Mouse (Mus musculus) neural tube, embryonic 14.5 days (tissue): ENCODE data around the gene Gm14412. TPM values are rescaled to one million over a fixed set of nuclear protein-coding genes. Genes with fewer than 3 reads are reported as not detected.
"Not testable (repeated sequence)": the region's sequence is repeated elsewhere in the genome, so short reads cannot be mapped to it uniquely, and the experiment has no call there.

Experiments used
- ATAC-seq: fragments of 200-750 bp; cut with Nextera tagmentation; 2 replicates; pipeline ENCODE4 v1.8.0; 2017; ENCODE audit warnings: low read depth, mild to moderate bottlenecking, moderate TSS enrichment, moderate library complexity
- H3K27ac ChIP-seq: fragments of 300-500 bp; sonication (generic); 2 replicates; pipeline ENCODE4 v1.5.1; 2014; ENCODE audit warnings: low read depth, mild to moderate bottlenecking, control low read depth, low read length, moderate library complexity, mixed read lengths
- H3K27me3 ChIP-seq: fragments of 300-500 bp; sonication (generic); 2 replicates; pipeline ENCODE4 v1.6.1; 2014; ENCODE audit warnings: low read length; ENCODE audit not compliant: control insufficient read depth, insufficient read depth
- H3K36me3 ChIP-seq: fragments of 300-500 bp; sonication (generic); 2 replicates; pipeline ENCODE4 v1.6.1; 2014; ENCODE audit warnings: low read length, mixed read lengths; ENCODE audit not compliant: control insufficient read depth, insufficient read depth
- H3K4me1 ChIP-seq: fragments of 300-500 bp; sonication (generic); 2 replicates; pipeline ENCODE4 v1.6.1; 2014; ENCODE audit warnings: low read length; ENCODE audit not compliant: control insufficient read depth, insufficient read depth
- H3K4me2 ChIP-seq: fragments of 300-500 bp; sonication (generic); 2 replicates; pipeline ENCODE4 v1.6.1; 2014; ENCODE audit warnings: mild to moderate bottlenecking, low read depth, low read length, control low read depth
- H3K4me3 ChIP-seq: fragments of 300-500 bp; sonication (generic); 2 replicates; pipeline ENCODE4 v1.5.1; 2014; ENCODE audit warnings: low read depth, low read length, control low read depth, mixed read lengths
- H3K9ac ChIP-seq: fragments of 300-500 bp; sonication (generic); replicated peaks from 2 replicates; pipeline ENCODE4 v1.6.1; 2014; ENCODE audit warnings: low read depth, mild to moderate bottlenecking, control low read depth, low read length, mixed read lengths
- H3K9me3 ChIP-seq: fragments of 300-500 bp; sonication (generic); 2 replicates; pipeline ENCODE4 v1.6.1; 2016; ENCODE audit warnings: low read length; ENCODE audit not compliant: control insufficient read depth
- WGBS: fragments of 180-500 bp; shearing (Covaris S2); extraction: QIAGEN DNeasy Blood & Tissue Kit; methylation state at CpG from one replicate; pipeline ENCODE4 v1.1.7; 2014; 5-methylcytosine and 5-hydroxymethylcytosine counted together
- polyA plus RNA-seq: library from polyadenylated mRNA; unstranded; fragments of >200 nt; fragmentation: Nextera tagmentation; extraction: Ambion mirVana; gene quantifications from 2 replicates; pipeline ENCODE4 v1.2.1, GENCODE M21; 2014

The Gm14412 gene
- polyA plus RNA-seq, 1 experiment from 2014 or later = 0.60 TPM

DNA sequence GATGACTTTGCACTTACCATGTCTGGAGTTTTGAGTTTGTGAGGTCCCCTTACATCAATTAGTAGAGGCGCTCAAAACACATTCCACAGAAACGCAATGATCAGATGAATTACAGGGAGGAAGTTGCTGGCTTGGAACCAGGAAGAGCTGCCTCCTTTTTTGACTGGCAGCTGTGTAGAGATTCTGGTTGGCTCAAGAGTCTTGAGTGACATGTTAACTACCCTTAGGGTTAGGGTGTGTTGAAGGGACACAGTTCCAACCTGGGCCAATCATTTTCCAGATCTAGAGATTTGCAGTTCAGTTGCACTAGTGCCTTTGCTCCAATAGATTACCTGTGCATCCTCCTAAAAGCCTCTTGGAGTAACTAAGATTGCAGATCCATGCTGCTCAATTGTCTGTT, 51.9 kb downstream of the Gm14412 start:
- not testable (repeated sequence) for H3K9ac ChIP-seq, H3K27ac ChIP-seq, H3K27me3 ChIP-seq, H3K4me3 ChIP-seq, H3K4me1 ChIP-seq, H3K4me2 ChIP-seq, H3K36me3 ChIP-seq, H3K9me3 ChIP-seq, ATAC-seq
- WGBS = 85% methylated on average over 2 of the region's 2 CpGs

DNA sequence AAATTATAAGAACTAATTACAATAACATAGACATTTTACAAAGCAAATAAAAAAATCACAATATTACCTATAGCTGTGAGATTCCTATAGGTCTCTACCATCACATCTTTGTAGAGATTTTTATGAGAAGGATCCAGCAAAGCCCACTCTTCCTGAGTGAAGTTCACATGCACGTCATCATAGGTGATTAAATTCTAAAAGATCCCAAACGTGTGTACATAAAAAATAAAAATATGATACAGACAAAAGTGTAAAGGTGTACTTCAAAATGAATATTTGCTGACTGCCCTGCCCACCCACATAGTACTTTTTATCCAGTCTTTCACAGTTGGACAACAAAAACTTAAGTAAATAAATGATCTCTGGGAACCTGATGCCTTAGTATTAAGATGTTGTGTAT, 57.2 kb downstream of the Gm14412 start, which contains the start of gene Gm14409:
TSS of gene Gm14409 (minus strand) at position 101 of the 400 bp plus-strand sequence.
- H3K36me3 ChIP-seq, H3K4me3 ChIP-seq, H3K9me3 ChIP-seq, ATAC-seq, H3K4me2 ChIP-seq, H3K27me3 ChIP-seq, H3K4me1 ChIP-seq, H3K27ac ChIP-seq, H3K9ac ChIP-seq: not testable (repeated sequence)
- WGBS = no CpG with 5 or more reads among the region's 2 CpGs

Other genes starting within 250 kb of the Gm14412 start
- 0.22 TPM in 1 of 2 replicates, not detected in the other for gene Gm14401, start 250.0 kb downstream of the Gm14412 start, polyA plus RNA-seq
- 48.0 and 48.3 TPM in 2 replicates for gene Gm14410, start 117.9 kb downstream of the Gm14412 start, polyA plus RNA-seq
- not detected in 2 replicates for gene Gm14409, start 57.3 kb downstream of the Gm14412 start, polyA plus RNA-seq
- gene Gm14418, start 74.0 kb upstream of the Gm14412 start, polyA plus RNA-seq = 4.5 and 7.4 TPM in 2 replicates
- 6.2 and 7.5 TPM in 2 replicates for gene Zfp970, start 140.4 kb upstream of the Gm14412 start, polyA plus RNA-seq
- gene Gm14403, start 173.9 kb upstream of the Gm14412 start, polyA plus RNA-seq = 2.4 TPM in 2 replicates